Mouse (Mus musculus) limb, embryonic 11.5 days (tissue): Measurements from ENCODE around the gene Rnasel. TPM values are rescaled to one million over a fixed set of nuclear protein-coding genes. Genes with fewer than 3 reads are reported as not detected.

Source experiments
- ATAC-seq: fragments of 200-750 bp; cut with Nextera tagmentation; 2 replicates; pipeline ENCODE4 v1.8.0; 2017; ENCODE audit warnings: low read depth; ENCODE audit not compliant: insufficient number of reproducible peaks, low FRiP score, low TSS enrichment
- DNase-seq: peaks from one replicate; pipeline ENCODE4 v3.0.0-alpha.2; 2015; ENCODE audit warnings: low spot score
- H3K27ac ChIP-seq: fragments of 300-500 bp; sonication (generic); replicated peaks from 2 replicates; pipeline ENCODE4 v1.5.1; 2014; ENCODE audit warnings: low read depth, mild to moderate bottlenecking, low read length
- H3K27me3 ChIP-seq: fragments of 300-500 bp; sonication (generic); 2 replicates; pipeline ENCODE4 v1.6.1; 2014; ENCODE audit warnings: mild to moderate bottlenecking, low read length, mixed read lengths; ENCODE audit not compliant: control insufficient read depth, insufficient read depth
- H3K36me3 ChIP-seq: fragments of 300-500 bp; sonication (generic); 2 replicates; pipeline ENCODE4 v1.6.1; 2014; ENCODE audit warnings: mild to moderate bottlenecking, low read length, moderate library complexity, mixed read lengths; ENCODE audit not compliant: control insufficient read depth, insufficient read depth
- H3K4me1 ChIP-seq: fragments of 300-500 bp; sonication (generic); 2 replicates; pipeline ENCODE4 v1.6.1; 2014; ENCODE audit warnings: low read length, mixed read lengths; ENCODE audit not compliant: control insufficient read depth, insufficient read depth
- H3K4me2 ChIP-seq: fragments of 300-500 bp; sonication (generic); 2 replicates; pipeline ENCODE4 v1.6.1; 2014; ENCODE audit warnings: low read depth, mild to moderate bottlenecking, moderate library complexity; ENCODE audit not compliant: severe bottlenecking
- H3K4me3 ChIP-seq: fragments of 300-500 bp; sonication (generic); 2 replicates; pipeline ENCODE4 v1.5.1; 2014; ENCODE audit warnings: low read depth, low read length
- H3K9ac ChIP-seq: fragments of 300-500 bp; sonication (generic); 2 replicates; pipeline ENCODE4 v1.6.1; 2014; ENCODE audit warnings: mild to moderate bottlenecking, low read length
- H3K9me3 ChIP-seq: fragments of 300-500 bp; sonication (generic); 2 replicates; pipeline ENCODE4 v1.6.1; 2016; ENCODE audit warnings: low read length; ENCODE audit not compliant: control insufficient read depth
- WGBS: fragments of 180-500 bp; shearing (Covaris S2); extraction: QIAGEN DNeasy Blood & Tissue Kit; methylation state at CpG from one replicate; pipeline ENCODE4 v1.1.7; 2014; 5-methylcytosine and 5-hydroxymethylcytosine counted together
- polyA plus RNA-seq: library from polyadenylated mRNA; unstranded; fragments of >200 nt; fragmentation: Nextera tagmentation; extraction: Ambion mirVana; gene quantifications from 2 replicates; pipeline ENCODE4 v1.2.1, GENCODE M21; 2014

Gene Rnasel
- polyA plus RNA-seq, 1 experiment from 2014 or later, result 10.2 TPM

DNA sequence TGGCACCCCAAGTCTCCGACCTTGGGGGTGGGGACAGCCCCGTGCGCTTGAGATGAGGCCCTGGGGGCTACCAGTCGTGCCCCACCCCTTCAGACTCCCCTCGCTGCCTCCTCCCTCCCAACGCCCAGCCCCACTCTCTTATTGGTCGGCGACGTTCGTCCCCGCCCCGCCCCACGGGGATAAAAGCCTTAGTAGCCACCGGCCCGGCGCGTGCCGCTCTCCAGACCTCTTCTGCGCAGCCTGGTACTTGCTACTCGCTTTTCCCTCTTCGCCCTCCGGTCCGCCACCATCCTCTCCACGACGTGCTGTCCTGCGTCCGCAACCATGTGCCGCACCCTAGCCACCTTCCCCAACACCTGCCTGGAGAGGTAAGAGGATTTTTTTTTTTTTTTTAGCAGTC is 9.1 kb upstream of the Rnasel start, which contains the start of gene Rgs16:
TSS of gene Rgs16 (plus strand) at position 205 of the 400 bp plus-strand sequence.
- Histone ChIP-seq H3K27me3 (peaks cover 14% of the 10 kb centered on the region; the same call in 1 of the 2 replicates), H3K4me3 (peak within 1 kb of the TSS; percentile 41), H3K36me3 (no peaks in the 10 kb centered on the region), H3K27ac (no peak within 1 kb of the TSS), H3K4me2 (peak within 1 kb of the TSS; percentile 76), H3K9ac (peak within 1 kb of the TSS; percentile 44), H3K4me1 (peaks cover 3% of the 10 kb centered on the region; the same call in 1 of the 2 replicates), H3K9me3 (no peaks in the 10 kb centered on the region)
- 0% methylated on average over 27 of the region's 28 CpGs for WGBS
- ATAC-seq (peak; percentile 81), DNase-seq (peak; percentile 83)

DNA sequence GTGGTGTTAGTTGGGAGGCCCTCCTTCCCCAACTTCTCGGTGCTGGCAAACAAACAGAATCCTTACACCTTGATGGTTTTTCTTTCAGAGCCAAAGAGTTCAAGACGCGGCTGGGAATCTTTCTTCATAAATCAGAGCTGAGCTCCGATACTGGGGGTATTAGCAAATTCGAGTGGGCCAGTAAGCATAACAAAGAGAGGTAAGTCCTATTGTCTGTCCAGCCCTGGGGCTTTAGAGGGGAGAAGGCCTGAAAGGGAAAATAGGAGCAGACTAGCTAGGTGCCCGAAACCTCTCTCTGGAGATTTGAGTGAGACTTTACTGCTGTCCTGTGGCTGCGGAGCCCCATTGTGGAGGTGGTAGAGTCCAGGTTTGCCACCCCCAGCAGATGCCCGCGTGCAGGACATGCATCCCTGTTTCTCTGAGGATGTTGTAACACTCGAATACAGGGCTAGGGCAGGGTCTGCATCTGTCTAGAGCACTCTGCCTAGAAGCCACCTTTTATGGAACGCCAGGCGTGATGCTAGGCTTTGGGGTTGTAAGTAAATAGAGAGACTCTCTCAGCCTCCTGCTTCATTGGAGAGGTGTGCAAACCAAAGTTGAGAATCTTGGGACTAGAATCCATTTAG is 8.3 kb upstream of the Rnasel start:
- Histone ChIP-seq H3K27ac (no peak overlapping the region), H3K4me1 (peaks cover 3% of the 10 kb centered on the region; the same call in 1 of the 2 replicates), H3K4me3 (peak overlapping the region; percentile 41), H3K4me2 (peak overlapping the region; percentile 76), H3K9ac (peak overlapping the region; percentile 44), H3K27me3 (peaks cover 14% of the 10 kb centered on the region; the same call in 1 of the 2 replicates), H3K9me3 (no peaks in the 10 kb centered on the region), H3K36me3 (no peaks in the 10 kb centered on the region)
- ATAC-seq (no peak), DNase-seq (no peak)
- 39% methylated on average over 12 of the region's 12 CpGs for WGBS

DNA sequence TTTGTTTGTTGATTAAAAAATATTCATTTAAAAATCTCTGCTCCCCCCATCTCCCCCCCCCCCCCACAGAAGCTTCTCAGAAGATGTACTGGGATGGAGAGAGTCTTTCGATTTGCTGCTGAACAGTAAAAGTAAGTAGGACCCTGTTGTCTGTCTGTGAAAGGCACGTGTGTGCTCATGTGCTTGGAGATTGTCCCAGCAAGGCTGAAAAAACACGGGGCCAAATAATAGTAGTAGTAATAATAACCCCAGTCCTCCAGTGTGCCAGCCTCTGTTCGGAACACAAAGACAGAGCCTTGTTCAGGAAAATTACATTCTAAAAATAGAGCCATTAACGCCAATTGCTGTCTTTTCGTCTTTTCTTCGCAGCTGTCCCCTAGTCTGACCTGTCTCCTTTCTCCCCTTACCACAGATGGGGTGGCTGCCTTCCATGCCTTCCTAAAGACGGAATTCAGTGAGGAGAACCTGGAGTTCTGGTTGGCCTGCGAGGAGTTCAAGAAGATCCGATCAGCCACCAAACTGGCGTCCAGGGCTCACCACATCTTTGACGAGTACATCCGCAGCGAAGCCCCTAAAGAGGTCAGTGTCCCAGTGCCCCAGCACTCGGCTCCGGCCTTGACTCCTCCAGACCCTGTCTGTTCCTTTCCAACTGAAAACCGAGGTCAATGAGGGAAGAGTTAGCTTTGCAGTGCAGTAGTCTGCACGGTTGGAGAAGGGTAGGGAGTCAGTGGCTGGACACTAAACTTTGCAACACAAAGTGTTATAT is 7.5 kb upstream of the Rnasel start:
- DNase-seq (no peak), ATAC-seq (no peak)
- Histone ChIP-seq H3K27me3 (peaks cover 14% of the 10 kb centered on the region; the same call in 1 of the 2 replicates), H3K4me1 (peaks cover 3% of the 10 kb centered on the region; the same call in 1 of the 2 replicates), H3K4me2 (no peak overlapping the region), H3K4me3 (no peak overlapping the region), H3K36me3 (no peaks in the 10 kb centered on the region), H3K9ac (no peak overlapping the region), H3K27ac (no peak overlapping the region), H3K9me3 (no peaks in the 10 kb centered on the region)
- 81% methylated on average over 18 of the region's 18 CpGs for WGBS

DNA sequence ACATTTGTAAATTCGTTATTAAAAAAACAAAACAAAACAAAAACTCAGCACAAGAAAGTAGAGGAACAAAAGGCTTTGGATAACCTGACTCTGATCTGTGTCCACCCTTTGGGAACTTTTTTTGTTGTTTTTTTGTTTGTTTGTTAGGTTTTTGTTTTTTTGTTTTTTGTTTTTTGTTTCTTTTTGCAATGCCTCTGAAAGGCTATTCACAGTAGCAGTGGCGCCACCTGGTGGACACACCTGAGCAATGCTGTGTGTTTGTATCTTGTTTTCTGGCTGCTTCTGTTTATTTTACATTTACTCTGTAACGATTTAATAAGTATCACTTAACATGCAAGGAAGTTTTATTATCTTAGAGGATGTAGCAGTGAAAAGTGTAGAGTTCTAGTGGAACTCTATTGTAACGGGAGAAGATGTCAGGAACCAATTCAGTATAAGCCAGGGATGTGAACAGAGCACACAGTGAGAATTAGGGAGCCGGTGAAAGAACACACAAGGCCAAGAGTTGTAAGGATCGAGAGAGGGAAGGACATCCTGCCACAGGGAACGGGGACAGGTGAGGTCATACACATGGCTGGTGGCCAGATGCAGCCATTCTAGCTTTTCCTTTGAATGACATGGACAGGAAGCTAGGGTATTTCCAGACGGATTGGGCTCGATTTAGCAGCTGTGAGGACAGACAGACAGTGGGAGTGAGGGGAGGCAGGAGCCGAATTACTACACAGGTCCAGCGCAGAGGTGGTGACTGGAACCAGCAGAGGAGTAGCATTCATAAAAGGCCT is 6.7 kb upstream of the Rnasel start:
- no peak overlapping the region for H3K9ac ChIP-seq
- peaks cover 14% of the 10 kb centered on the region; the same call in 1 of the 2 replicates for H3K27me3 ChIP-seq
- no peak overlapping the region for H3K27ac ChIP-seq
- no peaks in the 10 kb centered on the region for H3K36me3 ChIP-seq
- 56% methylated on average over 11 of the region's 11 CpGs for WGBS
- ATAC-seq (no peak), DNase-seq (peak; percentile 88)
- H3K9me3 ChIP-seq, result no peaks in the 10 kb centered on the region
- H3K4me3 ChIP-seq, result no peak overlapping the region
- peaks cover 3% of the 10 kb centered on the region; the same call in 1 of the 2 replicates for H3K4me1 ChIP-seq
- no peak overlapping the region for H3K4me2 ChIP-seq

DNA sequence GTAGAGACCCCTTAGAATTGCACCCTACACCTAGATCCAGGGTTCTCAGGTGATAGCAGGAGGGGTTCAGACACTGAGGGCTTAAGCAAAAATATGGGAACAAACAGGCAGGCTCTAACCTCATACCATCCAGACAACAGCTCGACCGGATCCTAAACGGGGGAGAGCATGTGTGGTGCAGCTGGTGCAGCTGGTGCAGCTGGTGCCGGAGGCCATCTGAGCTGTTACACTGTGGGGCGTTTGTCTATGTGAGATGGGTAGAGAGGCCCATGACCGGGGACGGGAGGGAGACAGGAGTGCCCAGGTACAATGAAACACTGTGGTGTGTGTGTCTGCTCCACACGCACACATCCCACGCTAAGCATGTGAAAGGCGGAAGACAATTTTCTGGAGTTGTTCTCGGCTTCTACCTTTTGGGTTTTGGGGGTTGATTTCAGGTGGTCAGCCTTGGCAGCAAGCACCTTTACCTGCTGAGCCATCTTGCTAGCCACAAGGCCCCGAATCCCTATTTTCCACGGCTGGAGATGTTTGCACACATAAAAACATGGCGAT is 3.0 kb upstream of the Rnasel start:
- 76% methylated on average over 14 of the region's 14 CpGs for WGBS
- Histone ChIP-seq H3K36me3 (no peaks in the 10 kb centered on the region), H3K4me3 (no peak overlapping the region), H3K9me3 (no peaks in the 10 kb centered on the region), H3K27me3 (no peaks in the 10 kb centered on the region; the same call in 1 of the 2 replicates), H3K27ac (no peak overlapping the region), H3K4me2 (no peak overlapping the region), H3K4me1 (no peaks in the 10 kb centered on the region), H3K9ac (no peak overlapping the region)
- no peak for ATAC-seq
- DNase-seq, result no peak

DNA sequence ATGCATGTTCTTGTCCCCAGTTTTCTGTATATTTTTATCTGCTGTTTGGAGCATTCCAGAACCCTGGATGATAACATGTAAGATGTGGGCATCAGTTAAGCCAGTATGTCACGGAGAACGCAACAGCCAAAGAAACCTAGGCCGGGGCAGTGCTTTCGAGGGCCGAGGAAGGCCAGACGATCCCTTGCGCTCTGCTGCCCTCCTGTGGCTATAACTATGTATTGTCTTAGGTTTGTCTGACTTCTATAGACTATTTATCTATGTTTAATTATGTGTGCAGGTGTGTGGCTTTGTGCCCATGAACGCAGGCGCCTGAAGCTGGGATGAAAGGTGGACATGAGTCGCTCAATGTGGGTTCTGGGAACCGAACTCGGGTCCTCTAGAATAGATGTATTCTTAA is 2.5 kb upstream of the Rnasel start:
- no peak overlapping the region for H3K27ac ChIP-seq
- ATAC-seq (no peak), DNase-seq (peak; percentile 85)
- H3K4me1 ChIP-seq, result no peaks in the 10 kb centered on the region
- no peaks in the 10 kb centered on the region for H3K27me3 ChIP-seq
- H3K36me3 ChIP-seq, result no peaks in the 10 kb centered on the region
- H3K4me2 ChIP-seq, result no peak overlapping the region
- H3K4me3 ChIP-seq, result no peak overlapping the region
- WGBS, result 6% methylated on average over 12 of the region's 12 CpGs
- H3K9me3 ChIP-seq, result no peaks in the 10 kb centered on the region
- H3K9ac ChIP-seq, result no peak overlapping the region

- no peaks in the 10 kb centered on the region for H3K27me3 ChIP-seq
- DNase-seq (peak; percentile 19), ATAC-seq (no peak)
- 78% methylated on average over 12 of the region's 12 CpGs for WGBS
- H3K4me2 ChIP-seq, result no peak overlapping the region
- 0 out of 2 replicates have a peak, but pooled peaks cover 3% of the 10 kb centered on the region for H3K4me1 ChIP-seq
- H3K9me3 ChIP-seq, result no peaks in the 10 kb centered on the region
- no peaks in the 10 kb centered on the region for H3K36me3 ChIP-seq
- H3K27ac ChIP-seq, result no peak overlapping the region
- no peak overlapping the region for H3K4me3 ChIP-seq
- H3K9ac ChIP-seq, result no peak overlapping the region
Observed at GRCm38 (mm10) chr1:153747861-153748530, 1.2 kb upstream of the Rnasel start.
